Mouse (Mus musculus) E14TG2a.4 (cell line): ENCODE data around the gene Supt6.

Experiments used
- H3K27me3 ChIP-seq: 2 replicates; pipeline ENCODE4 v1.6.1; 2014; ENCODE audit warnings: low read length, control low read depth; ENCODE audit not compliant: insufficient read depth
- H3K36me3 ChIP-seq: 2 replicates; pipeline ENCODE4 v1.6.1; 2014; ENCODE audit warnings: low read length, control low read depth; ENCODE audit not compliant: insufficient read depth
- H3K4me1 ChIP-seq: replicated peaks from 2 replicates; pipeline ENCODE4 v1.6.1; 2014; ENCODE audit warnings: low read depth, low read length, control low read depth
- H3K4me3 ChIP-seq: replicated peaks from 2 replicates; pipeline ENCODE4 v1.5.1; 2014; ENCODE audit warnings: mild to moderate bottlenecking, low read length
- H3K9me3 ChIP-seq: 2 replicates; pipeline ENCODE4 v1.6.1; 2014; ENCODE audit warnings: low read length, control low read depth
- CTCF ChIP-seq: conservative IDR thresholded peaks from 2 replicates; pipeline ENCODE4 v1.5.1; 2014; ENCODE audit warnings: low read length
- NANOG ChIP-seq: IDR thresholded peaks from 2 replicates; pipeline ENCODE4 v1.6.1; 2014; ENCODE audit warnings: borderline replicate concordance, low read length, mixed read lengths
- POU5F1 ChIP-seq: IDR thresholded peaks from 2 replicates; pipeline ENCODE4 v1.6.1; 2014; ENCODE audit warnings: low read length, borderline replicate concordance

The Supt6 gene

GRCm38 (mm10) chr11:78245261-78245626 is 543 bp downstream of the Supt6 start:
- TF ChIP-seq POU5F1 (no peak), NANOG (no peak), CTCF (no peak)
- peaks cover 76% of the 10 kb centered on the region for H3K4me1 ChIP-seq
- peak overlapping the region; percentile 99 for H3K4me3 ChIP-seq
- peaks cover 37% of the 10 kb centered on the region for H3K36me3 ChIP-seq
- no peaks in the 10 kb centered on the region for H3K9me3 ChIP-seq
- no peaks in the 10 kb centered on the region for H3K27me3 ChIP-seq

- no peaks in the 10 kb centered on the region for H3K27me3 ChIP-seq
- peaks cover 64% of the 10 kb centered on the region for H3K4me1 ChIP-seq
- no peak overlapping the region for H3K4me3 ChIP-seq
- H3K9me3 ChIP-seq, result no peaks in the 10 kb centered on the region
- H3K36me3 ChIP-seq, result peaks cover 77% of the 10 kb centered on the region
- TF ChIP-seq NANOG, result no peak
- no peak for TF ChIP-seq POU5F1
- no peak for TF ChIP-seq CTCF
Measured at GRCm38 (mm10) chr11:78240193-78240857, 5.5 kb downstream of the Supt6 start.

- H3K4me1 ChIP-seq, result peaks cover 6% of the 10 kb centered on the region
- no peak overlapping the region for H3K4me3 ChIP-seq
- no peaks in the 10 kb centered on the region for H3K27me3 ChIP-seq
- TF ChIP-seq CTCF (no peak), POU5F1 (no peak), NANOG (no peak)
- H3K9me3 ChIP-seq, result no peaks in the 10 kb centered on the region
- H3K36me3 ChIP-seq, result peaks cover 98% of the 10 kb centered on the region
Measured at GRCm38 (mm10) chr11:78231518-78231917, 14.3 kb downstream of the Supt6 start.

GRCm38 (mm10) chr11:78223586-78223985 is 22.2 kb downstream of the Supt6 start:
- Histone ChIP-seq H3K27me3 (no peaks in the 10 kb centered on the region), H3K36me3 (peaks cover 100% of the 10 kb centered on the region), H3K4me1 (no peaks in the 10 kb centered on the region), H3K9me3 (no peaks in the 10 kb centered on the region), H3K4me3 (no peak overlapping the region)
- TF ChIP-seq NANOG (no peak), CTCF (no peak), POU5F1 (no peak)

- H3K4me3 ChIP-seq, result no peak overlapping the region
- no peaks in the 10 kb centered on the region for H3K9me3 ChIP-seq
- TF ChIP-seq POU5F1, result no peak
- TF ChIP-seq NANOG, result no peak
- peaks cover 100% of the 10 kb centered on the region for H3K36me3 ChIP-seq
- no peaks in the 10 kb centered on the region for H3K4me1 ChIP-seq
- H3K27me3 ChIP-seq, result no peaks in the 10 kb centered on the region
Measured at GRCm38 (mm10) chr11:78215709-78216317, 30.0 kb downstream of the Supt6 start.

GRCm38 (mm10) chr11:78213086-78213817 is 32.5 kb downstream of the Supt6 start:
- Histone ChIP-seq H3K36me3 (peaks cover 100% of the 10 kb centered on the region), H3K9me3 (no peaks in the 10 kb centered on the region), H3K4me3 (no peak overlapping the region), H3K27me3 (no peaks in the 10 kb centered on the region), H3K4me1 (no peaks in the 10 kb centered on the region)
- TF ChIP-seq CTCF (no peak), POU5F1 (no peak)

- no peaks in the 10 kb centered on the region for H3K4me1 ChIP-seq
Measured at GRCm38 (mm10) chr11:78211513-78211912, 34.3 kb downstream of the Supt6 start.

GRCm38 (mm10) chr11:78210615-78211014 is 35.2 kb downstream of the Supt6 start:
- peaks cover 8% of the 10 kb centered on the region for H3K4me1 ChIP-seq
- TF ChIP-seq CTCF (no peak), POU5F1 (no peak), NANOG (no peak)
- peaks cover 100% of the 10 kb centered on the region for H3K36me3 ChIP-seq
- no peak overlapping the region for H3K4me3 ChIP-seq
- H3K27me3 ChIP-seq, result no peaks in the 10 kb centered on the region
- no peaks in the 10 kb centered on the region for H3K9me3 ChIP-seq

More at GRCm38 (mm10) chr11:78211513-78211912, 34.3 kb downstream of the Supt6 start:
- H3K27me3 ChIP-seq, result no peaks in the 10 kb centered on the region
- peaks cover 100% of the 10 kb centered on the region for H3K36me3 ChIP-seq
- no peak overlapping the region for H3K4me3 ChIP-seq
- TF ChIP-seq NANOG, result no peak
- TF ChIP-seq CTCF, result no peak
- no peak for TF ChIP-seq POU5F1
- no peaks in the 10 kb centered on the region for H3K9me3 ChIP-seq
